Mouse (Mus musculus) neural tube, embryonic 13.5 days (tissue): ENCODE data around the gene Trim7. TPM values are rescaled to one million over a fixed set of nuclear protein-coding genes. Genes with fewer than 3 reads are reported as not detected.
"Not testable (repeated sequence)": the region's sequence is repeated elsewhere in the genome, so short reads cannot be mapped to it uniquely, and the experiment has no call there.

Source experiments
- ATAC-seq: fragments of 200-750 bp; cut with Nextera tagmentation; 2 replicates; pipeline ENCODE4 v1.8.0; 2017; ENCODE audit warnings: low read depth, mild to moderate bottlenecking, moderate TSS enrichment, moderate library complexity
- H3K27ac ChIP-seq: fragments of 300-500 bp; sonication (generic); replicated peaks from 2 replicates; pipeline ENCODE4 v1.5.1; 2015; ENCODE audit warnings: moderate library complexity, mild to moderate bottlenecking, inconsistent platforms
- H3K27me3 ChIP-seq: fragments of 300-500 bp; sonication (generic); 2 replicates; pipeline ENCODE4 v1.6.1; 2015; ENCODE audit warnings: mild to moderate bottlenecking, inconsistent platforms
- H3K36me3 ChIP-seq: fragments of 300-500 bp; sonication (generic); 2 replicates; pipeline ENCODE4 v1.6.1; 2015; ENCODE audit warnings: mild to moderate bottlenecking, inconsistent platforms
- H3K4me1 ChIP-seq: fragments of 300-500 bp; sonication (generic); replicated peaks from 2 replicates; pipeline ENCODE4 v1.6.1; 2015; ENCODE audit warnings: inconsistent platforms
- H3K4me2 ChIP-seq: fragments of 300-500 bp; sonication (generic); 2 replicates; pipeline ENCODE4 v1.6.1; 2015; ENCODE audit warnings: inconsistent platforms, mild to moderate bottlenecking, moderate library complexity
- H3K4me3 ChIP-seq: fragments of 300-500 bp; sonication (generic); 2 replicates; pipeline ENCODE4 v1.5.1; 2015; ENCODE audit warnings: mild to moderate bottlenecking, inconsistent platforms
- H3K9ac ChIP-seq: fragments of 300-500 bp; sonication (generic); 2 replicates; pipeline ENCODE4 v1.6.1; 2015; ENCODE audit warnings: moderate library complexity, mild to moderate bottlenecking, inconsistent platforms
- H3K9me3 ChIP-seq: fragments of 300-500 bp; sonication (generic); 2 replicates; pipeline ENCODE4 v1.6.1; 2016; ENCODE audit warnings: inconsistent platforms
- WGBS: fragments of 180-500 bp; shearing (Covaris S2); methylation state at CpG from one replicate; pipeline ENCODE4 v1.1.7; 2015; 5-methylcytosine and 5-hydroxymethylcytosine counted together
- polyA plus RNA-seq: library from polyadenylated mRNA; unstranded; fragments of >200 nt; fragmentation: Nextera tagmentation; extraction: Ambion mirVana; gene quantifications from 2 replicates; pipeline ENCODE4 v1.2.1, GENCODE M21; 2015

The Trim7 gene
- polyA plus RNA-seq, 1 experiment from 2014 or later: 1.2 TPM

- H3K27me3 ChIP-seq: peaks cover 28% of the 10 kb centered on the region
- ATAC-seq: no peak
- no peaks in the 10 kb centered on the region for H3K9me3 ChIP-seq
- H3K27ac ChIP-seq: no peak overlapping the region
- H3K4me2 ChIP-seq: no peak overlapping the region
- WGBS: 37% methylated on average over 13 of the region's 13 CpGs
- no peak overlapping the region for H3K4me3 ChIP-seq
- no peaks in the 10 kb centered on the region for H3K4me1 ChIP-seq
- no peaks in the 10 kb centered on the region for H3K36me3 ChIP-seq
- no peak overlapping the region for H3K9ac ChIP-seq
Measured at GRCm38 (mm10) chr11:48845244-48845815, 19.4 kb downstream of the Trim7 start.

GRCm38 (mm10) chr11:48846362-48846761, 20.4 kb downstream of the Trim7 start:
- H3K27ac ChIP-seq, H3K4me2 ChIP-seq, H3K36me3 ChIP-seq, H3K9me3 ChIP-seq, H3K4me1 ChIP-seq, ATAC-seq, H3K4me3 ChIP-seq, H3K9ac ChIP-seq: not testable (repeated sequence)
- peaks cover 26% of the 10 kb centered on the region for H3K27me3 ChIP-seq
- 79% methylated on average over 2 of the region's 2 CpGs for WGBS

GRCm38 (mm10) chr11:48846881-48847280, 20.9 kb downstream of the Trim7 start:
- WGBS: 66% methylated on average over 5 of the region's 5 CpGs
- H3K27ac ChIP-seq: no peak overlapping the region
- no peak overlapping the region for H3K4me3 ChIP-seq
- no peak overlapping the region for H3K9ac ChIP-seq
- H3K4me1 ChIP-seq: no peaks in the 10 kb centered on the region
- H3K36me3 ChIP-seq: no peaks in the 10 kb centered on the region
- H3K4me2 ChIP-seq: no peak overlapping the region
- H3K9me3 ChIP-seq: no peaks in the 10 kb centered on the region
- ATAC-seq: no peak
- peaks cover 26% of the 10 kb centered on the region for H3K27me3 ChIP-seq

GRCm38 (mm10) chr11:48850240-48850639, 24.3 kb downstream of the Trim7 start:
- 32% methylated on average over 2 of the region's 2 CpGs for WGBS
- no peak overlapping the region for H3K4me3 ChIP-seq
- H3K9ac ChIP-seq: no peak overlapping the region
- H3K4me1 ChIP-seq: peaks cover 23% of the 10 kb centered on the region
- no peaks in the 10 kb centered on the region for H3K36me3 ChIP-seq
- no peak overlapping the region for H3K27ac ChIP-seq
- ATAC-seq: no peak
- H3K27me3 ChIP-seq: peaks cover 22% of the 10 kb centered on the region
- H3K9me3 ChIP-seq: no peaks in the 10 kb centered on the region
- H3K4me2 ChIP-seq: no peak overlapping the region

GRCm38 (mm10) chr11:48851270-48851995, 25.5 kb downstream of the Trim7 start:
- no peak overlapping the region for H3K4me3 ChIP-seq
- no peak overlapping the region for H3K9ac ChIP-seq
- H3K27me3 ChIP-seq: peaks cover 15% of the 10 kb centered on the region
- H3K27ac ChIP-seq: no peak overlapping the region
- no peak overlapping the region for H3K4me2 ChIP-seq
- no peaks in the 10 kb centered on the region for H3K36me3 ChIP-seq
- peaks cover 23% of the 10 kb centered on the region for H3K4me1 ChIP-seq
- ATAC-seq: no peak
- no peaks in the 10 kb centered on the region for H3K9me3 ChIP-seq
- 80% methylated on average over 4 of the region's 4 CpGs for WGBS

GRCm38 (mm10) chr11:48852190-48852589, 26.2 kb downstream of the Trim7 start:
- H3K4me3 ChIP-seq: peak overlapping the region; percentile 54; the same call in 1 of the 2 replicates
- H3K4me1 ChIP-seq: peaks cover 23% of the 10 kb centered on the region
- H3K27ac ChIP-seq: 0 out of 2 replicates have a peak overlapping the region, but pooled peaks have one; percentile 15
- 77% methylated on average over 4 of the region's 4 CpGs for WGBS
- peaks cover 15% of the 10 kb centered on the region for H3K27me3 ChIP-seq
- no peaks in the 10 kb centered on the region for H3K36me3 ChIP-seq
- H3K9me3 ChIP-seq: no peaks in the 10 kb centered on the region
- peak overlapping the region; percentile 83 for H3K4me2 ChIP-seq
- no peak for ATAC-seq
- peak overlapping the region; percentile 69; the same call in 1 of the 2 replicates for H3K9ac ChIP-seq

- H3K27ac ChIP-seq: peak overlapping the region; percentile 15; the same call in 1 of the 2 replicates
Measured at GRCm38 (mm10) chr11:48852624-48853473, 26.9 kb downstream of the Trim7 start.

GRCm38 (mm10) chr11:48853474-48854180, 27.7 kb downstream of the Trim7 start:
- Histone ChIP-seq H3K4me3 (peak overlapping the region; percentile 54), H3K27me3 (peaks cover 20% of the 10 kb centered on the region), H3K9me3 (no peaks in the 10 kb centered on the region), H3K4me1 (peaks cover 35% of the 10 kb centered on the region), H3K27ac (0 out of 2 replicates have a peak overlapping the region, but pooled peaks have one; percentile 23), H3K36me3 (no peaks in the 10 kb centered on the region), H3K9ac (peak overlapping the region; percentile 69), H3K4me2 (peak overlapping the region; percentile 83)
- ATAC-seq: peak; percentile 59
- WGBS: under 1% methylated on average over 31 of the region's 31 CpGs

More at GRCm38 (mm10) chr11:48852624-48853473, 26.9 kb downstream of the Trim7 start:
- Histone ChIP-seq H3K27me3 (peaks cover 16% of the 10 kb centered on the region), H3K36me3 (no peaks in the 10 kb centered on the region), H3K9ac (peak overlapping the region; percentile 69), H3K4me1 (peaks cover 27% of the 10 kb centered on the region), H3K4me2 (peak overlapping the region; percentile 83), H3K4me3 (peak overlapping the region; percentile 54), H3K9me3 (no peaks in the 10 kb centered on the region)
- ATAC-seq: peak; percentile 19
- WGBS: 8% methylated on average over 23 of the region's 23 CpGs

- 0% methylated on average over 6 of the region's 6 CpGs for WGBS
- no peak for ATAC-seq
- Histone ChIP-seq H3K4me3 (peak overlapping the region; percentile 54), H3K27ac (no peak overlapping the region), H3K9ac (no peak overlapping the region), H3K27me3 (peaks cover 29% of the 10 kb centered on the region), H3K4me2 (peak overlapping the region; percentile 83), H3K36me3 (no peaks in the 10 kb centered on the region), H3K9me3 (no peaks in the 10 kb centered on the region), H3K4me1 (peaks cover 25% of the 10 kb centered on the region)
Measured at GRCm38 (mm10) chr11:48859014-48859413, 33.1 kb downstream of the Trim7 start.

- Histone ChIP-seq H3K9me3 (no peaks in the 10 kb centered on the region), H3K4me2 (no peak overlapping the region), H3K4me3 (no peak overlapping the region), H3K36me3 (no peaks in the 10 kb centered on the region), H3K27ac (no peak overlapping the region), H3K9ac (no peak overlapping the region), H3K27me3 (peaks cover 28% of the 10 kb centered on the region), H3K4me1 (peaks cover 11% of the 10 kb centered on the region)
- ATAC-seq: no peak
- 90% methylated on average over 1 of the region's 1 CpGs for WGBS
Measured at GRCm38 (mm10) chr11:48862784-48863319, 36.9 kb downstream of the Trim7 start.

GRCm38 (mm10) chr11:48863808-48864207, 37.9 kb downstream of the Trim7 start:
- no peak overlapping the region for H3K9ac ChIP-seq
- WGBS: 83% methylated on average over 3 of the region's 3 CpGs

More at GRCm38 (mm10) chr11:48863808-48864207, 37.9 kb downstream of the Trim7 start:
- Histone ChIP-seq H3K9me3 (no peaks in the 10 kb centered on the region), H3K4me1 (peaks cover 1% of the 10 kb centered on the region; the same call in 1 of the 2 replicates), H3K36me3 (no peaks in the 10 kb centered on the region), H3K4me3 (no peak overlapping the region), H3K27me3 (peaks cover 19% of the 10 kb centered on the region), H3K27ac (no peak overlapping the region), H3K4me2 (no peak overlapping the region)
- ATAC-seq: no peak
